Mouse (Mus musculus) layer of hippocampus, adult 9-11 months (tissue): ENCODE results near the gene Usp46.
"Not testable (repeated sequence)": the region's sequence is repeated elsewhere in the genome, so short reads cannot be mapped to it uniquely, and the experiment has no call there.

Source experiments
- DNase-seq: peaks from one replicate; pipeline ENCODE4 v3.0.0; 2022

Usp46 gene

GRCm38 (mm10) chr5:74018870-74019565 is 49.2 kb downstream of the Usp46 start:
- no peak for DNase-seq

GRCm38 (mm10) chr5:74017488-74017887 is 50.7 kb downstream of the Usp46 start:
- no peak for DNase-seq

GRCm38 (mm10) chr5:74011629-74012028 is 56.6 kb downstream of the Usp46 start:
- no peak for DNase-seq

GRCm38 (mm10) chr5:74007492-74008070 is 60.6 kb downstream of the Usp46 start:
- no peak for DNase-seq

GRCm38 (mm10) chr5:74005936-74006335 is 62.3 kb downstream of the Usp46 start:
- no peak for DNase-seq

- no peak for DNase-seq
Measured at GRCm38 (mm10) chr5:74001743-74002142, 66.5 kb downstream of the Usp46 start.

GRCm38 (mm10) chr5:73998966-73999365 is 69.3 kb downstream of the Usp46 start:
- no peak for DNase-seq

GRCm38 (mm10) chr5:73994850-73995249 is 73.4 kb downstream of the Usp46 start:
- no peak for DNase-seq

GRCm38 (mm10) chr5:73993538-73993937 is 74.7 kb downstream of the Usp46 start:
- DNase-seq: peak; percentile 30

GRCm38 (mm10) chr5:73992321-73992720 is 75.9 kb downstream of the Usp46 start:
- DNase-seq: no peak

GRCm38 (mm10) chr5:73989532-73989931 is 78.7 kb downstream of the Usp46 start:
- no peak for DNase-seq

GRCm38 (mm10) chr5:73987777-73988560 is 80.3 kb downstream of the Usp46 start:
- DNase-seq: no peak

GRCm38 (mm10) chr5:73977426-73977825 is 90.8 kb downstream of the Usp46 start:
- no peak for DNase-seq

- DNase-seq: no peak
Measured at GRCm38 (mm10) chr5:73971701-73972100, 96.5 kb downstream of the Usp46 start.

- no peak for DNase-seq
Measured at GRCm38 (mm10) chr5:73970024-73970628, 98.1 kb downstream of the Usp46 start.

- DNase-seq: no peak
Measured at GRCm38 (mm10) chr5:73969338-73969737, 98.9 kb downstream of the Usp46 start.

- DNase-seq: no peak
Measured at GRCm38 (mm10) chr5:73959779-73960178, 108.5 kb downstream of the Usp46 start.

- DNase-seq: not testable (repeated sequence)
Measured at GRCm38 (mm10) chr5:73958614-73959013, 109.6 kb downstream of the Usp46 start.

GRCm38 (mm10) chr5:73958096-73958495 is 110.1 kb downstream of the Usp46 start:
- no peak for DNase-seq

- no peak for DNase-seq
Measured at GRCm38 (mm10) chr5:73955691-73956090, 112.5 kb downstream of the Usp46 start.

- peak; percentile 34 for DNase-seq
Measured at GRCm38 (mm10) chr5:73955005-73955404, 113.2 kb downstream of the Usp46 start.

GRCm38 (mm10) chr5:73953066-73953614 is 115.1 kb downstream of the Usp46 start:
- DNase-seq: no peak

GRCm38 (mm10) chr5:73951649-73952000 is 116.6 kb downstream of the Usp46 start:
- no peak for DNase-seq
